Mouse (Mus musculus) testis, postnatal 10 days (tissue): Measurements from ENCODE around the gene Nfyc.
A peak's percentile ranks its signal among the peaks of the same experiment; 100 is the strongest.

ENCODE experiments used
- DNase-seq: peaks from one replicate; pipeline ENCODE4 v3.0.0; 2021; ENCODE audit warnings: low spot score

The Nfyc gene

DNA sequence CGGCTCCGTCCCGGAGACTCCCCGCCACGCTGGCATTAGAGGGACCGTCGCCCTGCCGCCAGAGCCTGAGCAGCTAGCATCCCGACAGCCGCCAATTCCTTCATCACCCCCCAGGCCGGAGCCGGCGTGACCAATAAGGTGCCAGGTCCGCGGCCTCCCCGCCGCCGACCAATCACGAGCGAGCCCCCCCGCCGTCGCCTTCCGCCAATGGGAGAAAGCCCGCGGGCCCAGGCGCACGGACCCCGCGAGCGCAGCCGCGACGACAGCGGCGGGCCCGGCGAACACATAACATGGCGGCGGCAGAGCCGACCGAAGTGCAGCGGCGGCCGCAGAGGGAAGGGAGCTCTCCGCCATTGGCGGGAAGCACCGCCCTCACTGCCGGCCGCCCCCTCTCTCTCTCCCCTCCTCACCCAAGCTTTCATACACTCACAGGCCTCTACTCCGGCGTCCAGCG, 6.2 kb downstream of the Nfyc start:
- DNase-seq: peak; percentile 96

DNA sequence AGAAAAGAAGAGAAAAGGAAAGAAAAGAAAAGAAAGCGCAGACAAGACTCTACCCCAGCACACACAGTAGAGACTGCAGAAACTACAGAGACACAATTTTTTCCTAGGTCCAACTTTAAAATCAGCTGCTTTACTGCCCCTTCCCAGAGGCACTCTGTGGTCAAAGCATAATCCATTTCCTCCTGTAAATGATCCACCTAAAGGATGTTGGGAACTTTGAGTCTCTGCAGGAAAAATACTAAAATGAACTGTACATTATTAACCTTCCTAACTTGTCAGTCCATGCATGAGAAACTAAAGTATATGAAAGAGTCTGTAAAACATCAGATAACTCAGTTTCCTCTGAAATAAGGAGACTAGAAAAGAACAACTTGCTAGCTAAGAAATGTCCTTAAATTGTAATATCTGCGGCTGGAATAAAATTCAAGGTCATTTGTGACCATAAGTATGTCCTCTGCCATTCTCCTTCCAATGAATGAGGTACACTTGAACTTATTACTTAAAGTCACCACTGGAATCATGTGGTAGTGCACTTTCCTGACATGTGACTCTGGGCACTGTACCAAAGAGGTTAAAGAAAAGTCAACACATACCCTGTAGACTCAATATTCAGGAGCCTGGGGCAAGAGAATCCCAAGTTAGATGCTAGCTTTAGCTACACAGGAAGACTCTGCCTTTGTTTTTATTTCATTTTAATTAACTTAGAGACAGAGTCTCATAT, 9.0 kb downstream of the Nfyc start:
- DNase-seq: no peak

DNA sequence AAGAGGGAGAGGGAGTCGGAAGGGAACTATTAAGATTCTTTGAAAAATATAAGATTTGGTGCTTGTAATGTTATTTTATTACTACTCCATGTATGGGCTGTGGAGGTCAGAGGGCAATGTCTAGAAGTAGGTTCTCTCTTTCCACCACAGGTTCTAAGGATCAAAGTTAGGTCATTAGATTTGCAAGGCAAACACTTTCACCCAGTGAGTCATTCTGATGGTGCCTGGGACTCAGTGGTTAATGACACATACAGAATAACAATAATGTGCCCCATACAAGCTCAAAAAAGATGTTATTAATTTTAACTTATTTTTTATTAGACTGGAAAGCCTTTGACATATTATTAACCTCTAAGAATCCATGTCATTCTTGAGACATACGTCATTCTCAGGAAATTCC, 11.5 kb downstream of the Nfyc start:
- DNase-seq: no peak

DNA sequence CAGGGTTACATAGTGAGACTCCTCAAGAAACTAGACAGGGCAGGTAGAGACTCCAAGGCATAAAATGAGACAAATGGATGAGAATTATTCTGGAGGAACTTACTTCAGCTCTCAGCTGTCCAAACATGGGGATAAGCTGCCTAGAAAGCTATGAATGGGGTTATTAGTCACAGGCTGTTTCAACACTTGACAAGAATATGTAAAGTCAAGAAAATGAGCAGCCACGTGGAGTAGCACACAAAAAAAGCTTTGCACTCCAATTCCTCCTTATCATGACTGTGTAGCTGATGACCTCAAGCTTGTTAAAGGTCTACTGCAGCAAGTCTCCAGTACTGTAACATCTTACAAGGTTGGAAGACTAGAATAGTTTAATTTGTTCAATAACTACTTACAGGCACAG, 12.1 kb downstream of the Nfyc start:
- no peak for DNase-seq

DNA sequence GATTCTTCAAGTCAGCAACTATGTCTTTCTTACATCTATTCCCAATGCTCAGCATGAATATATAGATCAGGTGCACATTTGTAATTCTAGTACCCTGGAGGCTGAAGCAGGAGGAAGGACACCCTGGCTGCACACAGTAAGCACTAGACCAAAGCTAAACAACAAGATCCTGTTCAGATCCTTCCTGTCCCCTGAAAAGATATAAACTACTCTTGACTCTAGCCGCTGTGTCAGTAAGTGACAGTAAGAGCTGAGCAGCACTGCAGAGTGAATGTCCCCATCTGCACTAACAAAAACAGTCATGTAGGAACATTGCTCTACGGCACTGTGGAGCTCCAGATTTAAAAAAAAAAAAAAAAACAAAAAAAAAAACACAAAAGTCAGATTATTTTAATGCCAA, 13.4 kb downstream of the Nfyc start:
- no peak for DNase-seq

DNA sequence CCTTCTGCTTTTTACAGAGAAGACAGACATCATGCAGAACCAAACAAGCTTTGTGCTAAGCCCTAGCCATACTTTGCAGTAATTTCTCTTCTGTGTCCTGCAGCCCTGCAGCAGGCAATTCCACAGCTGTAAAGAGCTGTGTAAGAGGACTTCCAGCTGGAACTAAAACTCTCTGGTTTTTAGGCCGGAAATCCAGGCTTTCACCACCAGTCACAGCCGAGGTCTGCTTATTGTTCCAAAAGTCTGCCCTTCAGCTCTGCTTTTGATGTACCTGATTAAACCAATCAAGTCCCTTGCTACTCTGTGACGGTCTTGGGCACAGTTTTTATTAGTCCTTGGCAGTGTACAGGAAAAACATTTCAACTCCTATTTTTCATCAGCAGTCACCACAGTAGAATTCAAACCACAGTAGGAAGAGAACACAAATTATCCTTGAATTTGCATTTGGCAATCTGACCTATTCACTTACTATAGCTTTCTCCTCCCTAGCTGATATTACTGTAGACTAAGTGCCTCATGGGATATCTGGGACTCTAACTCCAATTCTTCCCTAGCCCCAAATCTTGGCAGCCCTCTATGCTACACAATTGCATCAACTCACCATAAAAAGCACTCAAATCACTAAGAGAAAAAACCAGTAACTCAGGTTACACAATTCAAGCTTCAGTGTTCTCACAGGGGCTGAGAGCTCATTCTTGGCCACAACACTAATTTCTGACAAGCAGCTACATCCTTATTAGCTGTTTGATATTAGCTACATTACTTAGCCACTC, 14.2 kb downstream of the Nfyc start:
- no peak for DNase-seq

DNA sequence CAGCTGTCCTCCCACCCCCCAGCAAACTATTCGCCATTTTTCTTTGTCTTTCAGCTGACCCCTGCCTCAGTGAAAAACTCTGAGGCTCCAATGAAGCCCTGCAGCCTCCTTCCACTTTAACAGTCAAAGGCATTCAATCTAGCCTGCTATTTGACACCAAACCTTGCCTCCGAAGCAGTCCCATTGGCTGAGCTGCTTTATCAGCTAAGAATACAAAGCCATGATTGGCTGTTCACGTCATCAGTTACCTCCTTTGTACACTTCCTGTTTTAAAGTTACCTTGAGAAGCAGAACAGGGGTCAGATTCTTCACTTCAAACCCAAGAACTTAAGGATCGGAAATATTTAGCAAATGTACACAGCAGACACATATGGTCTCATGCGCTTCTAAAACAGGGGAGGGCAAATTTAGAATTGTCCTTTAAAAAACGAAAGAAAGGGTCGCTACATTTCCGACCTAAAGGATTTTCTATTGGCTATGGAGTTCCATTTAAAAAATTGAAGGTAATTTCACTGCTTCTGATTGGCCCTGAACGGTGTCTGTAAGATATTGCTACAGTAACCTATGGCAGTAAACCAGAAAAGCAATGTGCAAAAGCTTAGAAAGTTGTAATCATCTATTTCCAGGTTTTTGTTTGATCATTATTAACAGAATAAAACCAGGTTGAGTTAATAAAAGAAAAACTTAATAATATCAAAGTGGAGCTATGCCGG, 15.6 kb downstream of the Nfyc start:
- peak; percentile 64 for DNase-seq

DNA sequence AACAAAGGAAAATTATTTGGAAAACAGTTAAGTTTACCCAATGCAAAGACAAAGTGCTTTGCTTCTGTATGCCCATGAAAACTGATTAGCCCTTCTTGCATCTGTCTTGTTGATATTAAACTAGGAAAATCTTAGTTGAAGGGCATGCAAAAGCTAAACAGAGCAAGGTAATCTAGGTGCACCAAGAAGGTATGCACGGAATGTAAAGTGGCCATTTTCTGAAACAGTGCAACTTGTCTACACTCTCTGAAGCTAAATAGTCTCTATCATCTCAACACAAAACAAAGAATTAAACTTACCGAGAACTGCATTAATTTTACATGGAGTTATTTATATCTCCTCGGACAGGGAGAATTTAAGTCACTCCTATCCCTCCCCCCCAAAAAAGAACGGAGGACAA, 16.2 kb downstream of the Nfyc start:
- no peak for DNase-seq

DNA sequence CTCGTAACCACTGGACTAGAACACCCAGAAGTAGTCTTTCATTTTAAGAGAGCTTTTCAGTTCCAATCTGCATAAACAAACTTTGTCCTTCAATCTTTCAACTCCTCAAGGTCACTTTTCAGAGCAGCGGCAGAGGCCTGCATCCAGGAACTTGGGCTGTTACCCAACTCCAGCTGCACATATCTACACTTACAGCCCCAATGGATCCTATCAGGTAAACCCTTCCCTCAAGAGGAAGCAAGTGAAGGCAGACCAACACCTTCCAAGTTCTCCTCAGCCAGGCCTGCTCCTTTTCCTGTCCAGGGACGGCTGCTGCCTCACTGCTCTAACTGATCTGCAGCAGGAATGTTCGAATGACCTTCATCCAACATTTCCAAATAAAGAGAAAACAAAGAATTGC, 17.2 kb downstream of the Nfyc start:
- DNase-seq: peak; percentile 45

DNA sequence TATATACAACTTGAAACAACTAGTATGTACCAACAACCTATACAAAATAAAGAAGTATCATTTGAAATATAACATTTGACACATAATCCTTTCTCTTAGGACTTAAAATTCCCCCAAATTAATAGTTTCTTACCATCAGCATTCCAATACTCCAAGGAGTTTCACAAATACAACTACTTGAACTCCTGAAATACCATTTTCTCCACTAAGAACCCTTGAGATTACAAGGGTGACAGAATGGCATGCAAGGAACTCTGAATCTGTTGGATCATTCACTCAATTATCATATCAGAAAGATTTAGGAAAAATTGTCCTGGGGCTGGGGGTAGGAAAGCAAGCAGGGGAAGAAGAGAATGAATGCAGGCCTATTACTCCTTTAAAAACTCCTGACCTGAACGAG, 17.6 kb downstream of the Nfyc start:
- no peak for DNase-seq

DNA sequence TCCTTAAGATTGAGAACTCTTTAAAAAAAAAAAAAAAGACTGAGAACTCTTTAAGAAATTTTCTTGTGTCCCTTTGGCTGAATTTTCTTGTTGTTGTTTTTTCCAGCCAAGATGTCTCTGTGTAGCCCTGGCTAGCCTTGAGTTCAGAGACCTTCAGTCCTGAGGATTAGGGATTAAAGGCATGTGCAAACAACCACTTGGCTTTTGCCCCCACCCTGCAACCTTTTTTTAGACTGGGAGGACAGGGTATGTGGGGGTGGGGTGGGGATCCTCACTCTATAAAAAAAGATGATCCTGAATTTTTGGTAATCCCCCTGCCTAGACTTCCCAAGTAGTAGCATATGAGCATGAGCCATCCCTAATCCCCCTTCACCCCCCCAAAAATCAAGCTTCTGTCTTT, 25.6 kb downstream of the Nfyc start:
- DNase-seq: no peak

DNA sequence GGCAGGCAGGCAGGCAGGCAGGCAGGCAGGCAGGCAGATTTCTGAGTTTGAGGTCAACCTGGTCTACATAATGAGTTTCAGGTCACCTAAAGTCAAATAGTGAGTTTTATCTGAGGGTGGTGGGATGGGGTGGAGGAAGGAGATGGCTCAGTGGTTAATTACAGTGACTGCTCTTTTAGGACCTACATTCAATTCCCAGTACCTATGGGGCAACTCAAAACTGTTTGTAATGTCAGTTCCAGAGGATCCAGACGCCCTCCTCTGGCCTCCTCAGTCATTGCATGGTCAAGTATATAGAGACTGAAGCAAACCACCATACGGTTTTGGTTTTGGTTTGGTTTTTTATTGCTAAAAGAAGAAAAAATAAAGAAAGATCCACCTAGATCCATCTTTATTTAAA, 29.9 kb downstream of the Nfyc start:
- peak; percentile 48 for DNase-seq

DNA sequence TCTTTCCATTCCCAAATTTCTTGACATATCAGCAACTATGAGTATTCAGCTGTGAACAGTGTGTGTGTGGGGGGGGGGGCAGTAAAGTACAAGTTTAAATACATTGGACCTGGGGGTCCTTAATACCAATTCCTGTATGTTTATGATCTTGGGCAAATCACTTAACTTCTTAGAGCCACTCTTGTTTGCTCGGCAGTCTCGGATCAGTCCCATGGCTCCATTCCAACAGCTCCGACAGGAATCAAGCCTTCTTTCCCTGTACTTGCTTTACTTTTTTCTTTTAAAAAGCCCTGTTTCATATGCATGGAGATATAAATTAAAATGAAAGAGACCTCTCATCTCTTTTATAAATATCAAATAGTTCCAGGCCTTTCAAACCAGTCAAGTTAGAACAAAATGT, 30.7 kb downstream of the Nfyc start:
- no peak for DNase-seq

DNA sequence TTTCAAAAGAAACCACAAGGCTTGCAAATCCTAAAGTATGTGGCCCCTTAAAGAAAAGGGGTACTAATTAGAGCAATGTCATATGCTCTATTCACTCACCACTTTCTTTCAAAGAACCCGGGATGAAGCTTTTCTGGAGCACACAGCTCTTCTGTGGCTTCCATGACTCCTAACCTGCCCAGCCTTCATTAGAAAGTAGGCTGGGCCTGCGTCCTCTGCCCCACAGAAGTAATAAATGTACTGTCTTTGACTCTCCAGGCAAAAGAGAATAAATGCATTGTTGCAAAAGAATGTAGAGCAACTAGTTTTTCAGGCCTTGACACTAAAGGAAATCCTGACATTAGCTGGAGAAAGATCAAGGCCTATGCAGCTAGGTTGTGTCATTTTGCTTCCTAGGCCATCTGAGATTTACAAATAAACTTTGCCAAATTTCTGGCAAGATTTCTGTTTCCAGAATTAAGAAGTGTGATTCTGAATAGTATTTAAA, 31.6 kb downstream of the Nfyc start:
- DNase-seq: no peak

DNA sequence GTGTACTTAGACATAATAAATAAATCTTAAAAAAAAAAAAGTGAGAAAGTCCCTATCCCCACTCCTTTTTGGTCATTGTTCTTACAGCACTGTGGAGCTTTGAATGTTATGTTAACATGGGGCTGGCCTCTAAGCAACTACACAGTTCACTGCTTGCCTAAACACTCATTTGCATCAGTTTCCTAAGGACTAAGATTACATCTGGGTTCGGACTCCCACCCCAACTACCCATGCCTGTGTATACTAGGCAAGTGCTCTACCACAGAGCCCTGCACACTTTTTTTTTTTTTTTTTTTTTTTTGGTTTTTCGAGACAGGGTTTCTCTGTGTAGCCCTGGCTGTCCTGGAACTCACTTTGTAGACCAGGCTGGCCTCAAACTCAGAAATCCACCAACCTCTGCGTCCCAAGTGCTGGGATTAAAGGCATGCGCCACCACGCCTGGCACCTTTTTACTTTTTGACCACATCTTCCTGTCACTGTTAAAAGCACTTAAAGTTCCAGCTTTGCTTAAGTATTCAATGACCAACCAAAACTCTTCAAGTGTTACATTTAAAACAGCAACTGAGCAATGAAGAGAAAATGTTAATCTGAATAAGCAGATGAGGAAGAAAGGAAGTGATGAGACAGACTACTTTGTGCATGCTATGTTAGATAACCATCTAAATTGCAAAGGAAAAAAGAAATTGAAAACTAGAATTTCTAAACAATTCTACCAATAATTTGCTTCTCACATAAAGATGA, 33.2 kb downstream of the Nfyc start:
- DNase-seq: no peak

DNA sequence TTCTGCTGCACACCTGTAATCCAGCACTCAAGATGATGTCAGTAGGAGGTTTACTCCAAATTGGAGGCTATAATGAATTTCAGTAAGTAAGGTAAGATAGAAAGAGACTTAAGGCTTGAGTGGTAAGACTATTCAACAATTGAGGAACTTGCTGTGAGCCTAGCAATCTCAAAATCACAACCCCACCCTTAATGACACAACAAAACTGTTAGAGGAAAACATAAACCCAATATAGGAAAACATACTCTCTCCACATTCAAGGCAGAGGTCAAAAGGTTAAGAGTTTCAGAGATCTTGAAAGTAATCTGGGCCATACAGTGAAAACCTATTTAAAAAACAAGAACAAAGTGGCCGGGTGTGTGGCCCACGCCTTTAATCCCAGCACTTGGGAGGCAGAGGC, 34.7 kb downstream of the Nfyc start:
- DNase-seq: no peak

DNA sequence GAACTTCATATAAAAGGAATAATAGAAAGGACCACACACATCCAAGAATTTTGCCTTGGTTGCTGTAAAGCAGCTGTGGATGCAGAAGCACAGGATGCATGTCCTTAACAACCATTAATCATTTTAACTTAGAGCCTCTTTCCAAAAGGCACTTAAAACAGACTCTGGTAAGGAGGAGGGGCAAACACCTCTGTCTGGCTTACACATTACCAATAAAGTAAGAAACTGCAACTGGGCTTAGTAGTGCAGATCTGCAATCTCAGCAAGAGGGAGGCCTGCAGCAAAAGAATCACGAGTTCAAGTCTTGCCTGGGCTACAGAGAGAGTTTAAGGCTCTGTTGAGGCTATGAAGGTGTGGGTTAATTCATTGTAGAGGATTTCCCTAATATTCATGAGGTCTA, 35.7 kb downstream of the Nfyc start:
- DNase-seq: no peak

DNA sequence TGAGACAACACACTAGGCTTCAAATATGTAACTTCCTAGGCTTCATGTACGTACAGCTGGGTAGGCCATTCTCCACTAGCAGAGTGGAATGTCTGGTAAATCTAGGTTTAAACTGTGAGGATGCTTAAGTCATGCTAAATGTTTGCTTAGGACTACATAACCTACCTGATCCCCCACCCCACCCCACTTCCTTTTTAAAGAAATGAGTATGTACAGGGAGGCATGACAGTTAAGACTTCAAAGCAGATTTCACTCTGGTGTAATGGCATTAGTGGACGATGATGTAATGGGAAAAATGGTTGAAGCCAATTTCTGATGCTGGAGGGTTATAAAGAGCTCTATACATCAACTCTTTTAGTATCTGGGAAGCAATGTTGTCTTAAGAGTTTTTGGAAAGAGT, 38.5 kb downstream of the Nfyc start:
- no peak for DNase-seq

DNA sequence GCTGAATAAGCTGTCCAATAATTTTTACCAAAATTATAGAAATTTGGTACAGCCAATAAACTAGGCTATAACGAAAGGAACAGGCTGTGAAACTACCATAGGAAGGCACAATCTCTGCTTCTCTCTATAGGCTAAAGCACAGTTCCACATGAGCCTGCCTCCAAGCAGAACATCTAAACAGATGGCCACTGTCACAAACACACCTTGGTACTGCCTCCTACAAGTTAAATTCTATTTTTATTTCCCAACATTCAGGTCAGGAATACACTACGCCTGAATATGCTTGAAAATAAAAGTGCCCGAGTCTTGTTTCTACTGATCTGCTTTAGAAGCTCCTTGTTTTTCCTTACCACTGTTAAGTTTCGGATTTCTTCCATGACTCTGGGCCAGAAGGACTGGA, 41.3 kb downstream of the Nfyc start:
- DNase-seq: no peak

DNA sequence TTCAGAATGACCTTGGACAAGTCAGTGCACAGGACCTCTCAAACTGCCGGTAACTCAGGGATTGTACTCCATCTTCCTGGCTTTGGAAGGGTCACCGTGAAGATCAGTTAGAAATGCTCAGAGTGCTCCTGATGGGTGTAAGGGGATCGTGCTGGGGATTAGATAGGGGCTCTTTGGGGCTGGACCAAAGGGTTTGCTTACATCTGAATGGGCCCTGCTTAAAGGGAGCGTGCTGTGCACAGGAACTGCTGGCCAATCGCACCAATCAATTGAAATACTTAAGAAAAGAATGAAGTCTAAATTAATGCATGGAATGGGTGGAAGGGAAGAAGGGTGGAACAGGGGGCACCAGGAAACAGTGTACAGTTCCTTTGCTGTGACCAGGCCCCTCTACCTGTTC, 75.6 kb downstream of the Nfyc start:
- no peak for DNase-seq

DNA sequence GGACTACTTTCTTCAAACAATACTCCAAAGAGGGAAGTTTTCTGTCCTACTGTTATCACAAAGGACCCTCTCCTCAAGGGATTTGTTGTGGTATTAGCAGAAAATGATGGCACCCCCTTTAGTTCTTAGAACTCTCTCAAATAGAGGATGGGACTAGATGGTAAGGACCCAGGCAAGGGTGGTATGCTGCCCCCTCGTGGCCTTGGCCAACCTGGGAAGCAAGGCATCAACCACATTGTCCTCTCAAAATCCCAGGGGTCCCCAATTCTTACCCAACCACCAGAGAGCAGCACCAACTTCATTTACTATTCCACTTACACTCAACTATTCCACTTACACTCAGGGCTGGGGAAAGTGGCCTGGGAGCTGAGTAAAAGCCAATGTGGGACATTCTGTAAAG, 76.1 kb downstream of the Nfyc start:
- peak; percentile 89 for DNase-seq

DNA sequence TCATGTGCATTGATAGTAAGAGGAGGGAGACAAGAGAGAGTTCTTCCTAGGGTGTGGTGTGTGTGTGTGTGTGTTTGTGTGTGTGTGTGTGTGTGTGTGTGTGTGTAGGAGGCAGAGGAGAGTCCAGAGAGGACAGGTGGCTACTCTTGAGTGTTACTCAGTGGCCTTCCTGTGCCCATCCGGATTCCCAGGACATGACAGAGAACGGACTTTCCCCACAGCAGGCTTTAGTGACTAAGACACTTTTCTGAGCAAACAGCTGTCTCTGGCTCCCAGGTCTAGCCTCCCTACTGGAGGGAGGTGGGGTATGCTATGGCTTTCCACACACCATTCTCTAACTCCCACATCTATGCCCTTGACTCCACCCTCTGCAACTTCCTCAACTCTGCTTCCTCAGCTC, 81.8 kb downstream of the Nfyc start:
- DNase-seq: peak; percentile 35
